Mouse (Mus musculus) adrenal gland, adult 18-20 months (tissue): ENCODE measurements around the gene Osbp. TPM values are rescaled to one million over a fixed set of nuclear protein-coding genes. Genes with fewer than 3 reads are reported as not detected.
"Not testable (repeated sequence)": the region's sequence is repeated elsewhere in the genome, so short reads cannot be mapped to it uniquely, and the experiment has no call there.

Experiments used
- DNase-seq, 2 experiments: peaks; one replicate each; pipeline ENCODE4 v3.0.0; 2021 to 2022; ENCODE audit warnings: low spot score in 2 of 2
- long read RNA-seq, 2 experiments: library from polyadenylated mRNA; stranded (forward); transcript quantifications; one replicate each; pipeline ENCODE4 v2.0.0; 2021
- total RNA-seq, 2 experiments: library from RNA; stranded (reverse); gene quantifications; 1 replicate in 1 of 2; 2 replicates in 1 of 2; pipeline ENCODE4 v1.2.3; 2021

The Osbp gene
- 10 to 100 TPM; 61.3 to 90.1 TPM for total RNA-seq
- long read RNA-seq, experiment 1, full-length matches to known transcripts, result 24 of 25 reads
- long read RNA-seq, experiment 1, partial matches to known transcripts, result 0 of 25 reads
- long read RNA-seq, experiment 1, other reads (novel, unspliced or antisense), result 1 of 25 reads
- long read RNA-seq, experiment 2, full-length matches to known transcripts, result 40 of 59 reads
- long read RNA-seq, experiment 2, partial matches to known transcripts, result 13 of 59 reads
- long read RNA-seq, experiment 2, other reads (novel, unspliced or antisense), result 6 of 59 reads

- peak; percentile 95 to 96 for DNase-seq
These were observed at the start of gene Osbp for GRCm38 (mm10) chr19:11965023-11965942. Osbp (plus strand) TSS chr19:11965941.

- no peak for DNase-seq
These were observed 43.7 kb upstream of the Osbp start for GRCm38 (mm10) chr19:11922068-11922467.

- not testable (repeated sequence) for DNase-seq
These were observed 43.2 kb upstream of the Osbp start for GRCm38 (mm10) chr19:11922515-11922914.

GRCm38 (mm10) chr19:11926380-11926779 is 39.4 kb upstream of the Osbp start:
- DNase-seq, result no peak

- DNase-seq, result no peak
These were observed 37.6 kb upstream of the Osbp start for GRCm38 (mm10) chr19:11928025-11928748.

GRCm38 (mm10) chr19:11946460-11946859 is 19.3 kb upstream of the Osbp start:
- not testable (repeated sequence) for DNase-seq

- DNase-seq, result no peak
These were observed 15.9 kb upstream of the Osbp start for GRCm38 (mm10) chr19:11949878-11950277.

- no peak for DNase-seq
These were observed 15.0 kb upstream of the Osbp start for GRCm38 (mm10) chr19:11950747-11951146.

- DNase-seq, result no peak
These were observed 11.5 kb upstream of the Osbp start for GRCm38 (mm10) chr19:11954206-11954605.

- DNase-seq, result no peak
These were observed 9.1 kb upstream of the Osbp start for GRCm38 (mm10) chr19:11956636-11957035.

- no peak for DNase-seq
These were observed 8.3 kb upstream of the Osbp start for GRCm38 (mm10) chr19:11957396-11957795.

GRCm38 (mm10) chr19:11957846-11958245 is 7.9 kb upstream of the Osbp start:
- no peak for DNase-seq

GRCm38 (mm10) chr19:11964266-11964665 is 1.5 kb upstream of the Osbp start:
- no peak for DNase-seq

GRCm38 (mm10) chr19:11966201-11966636 is 478 bp downstream of the Osbp start:
- DNase-seq, result peak; percentile 35 to 45

- no peak for DNase-seq
These were observed 3.7 kb downstream of the Osbp start for GRCm38 (mm10) chr19:11969155-11970050.

GRCm38 (mm10) chr19:11973511-11974222 is 7.9 kb downstream of the Osbp start:
- no peak for DNase-seq

- no peak for DNase-seq
These were observed 8.4 kb downstream of the Osbp start for GRCm38 (mm10) chr19:11974223-11974540.

GRCm38 (mm10) chr19:11975683-11976082 is 9.9 kb downstream of the Osbp start:
- DNase-seq, result no peak

GRCm38 (mm10) chr19:11977363-11977762 is 11.6 kb downstream of the Osbp start:
- DNase-seq, result no peak

- no peak for DNase-seq
These were observed 14.7 kb downstream of the Osbp start for GRCm38 (mm10) chr19:11980471-11980870.
